Mouse (Mus musculus): ENCODE results near the gene Nfe2l2. TPM values are rescaled to one million over a fixed set of nuclear protein-coding genes. Genes with fewer than 3 reads are reported as not detected.
"Not testable (repeated sequence)": the region's sequence is repeated elsewhere in the genome, so short reads cannot be mapped to it uniquely, and the experiment has no call there.

Nfe2l2 gene
- polyA plus RNA-seq, 1 experiment from 2014 or later, result 52.9 TPM

DNA sequence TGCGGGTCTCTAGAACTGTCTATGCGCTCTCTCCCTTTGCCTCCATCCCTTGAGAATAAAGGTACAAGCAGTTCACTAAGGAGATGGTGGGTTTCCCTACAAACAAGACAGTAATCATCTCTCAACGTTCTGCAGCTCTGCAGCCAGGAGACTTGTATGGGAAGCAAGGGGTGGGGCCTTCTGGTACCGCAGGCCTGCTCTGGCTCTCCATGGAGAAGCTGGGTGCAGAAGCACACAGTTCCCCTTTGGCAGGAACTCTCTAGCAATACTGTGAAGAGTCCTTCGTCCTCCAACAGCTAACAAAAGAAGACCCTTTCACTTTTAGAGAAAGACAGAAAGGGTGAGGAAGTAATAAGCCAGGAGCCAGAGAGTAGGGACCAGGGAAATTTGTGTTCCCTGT, 8.1 kb downstream of the Nfe2l2 start:
- ATAC-seq (ENCODE audit: low read depth), result no peak
- 63% methylated on average over 5 of the region's 5 CpGs for WGBS
- Histone ChIP-seq H3K9ac (ENCODE audit: low read depth, low read length) (no peak overlapping the region), H3K4me1 (ENCODE audit: control insufficient read depth, insufficient read depth, low read length) (peaks cover 15% of the 10 kb centered on the region), H3K27me3 (replicated peaks; ENCODE audit: control insufficient read depth, insufficient read depth, low read length) (no peaks in the 10 kb centered on the region), H3K9me3 (ENCODE audit: control insufficient read depth, low read length) (no peaks in the 10 kb centered on the region), H3K4me3 (ENCODE audit: low read depth, low read length) (no peak overlapping the region), H3K4me2 (ENCODE audit: low read depth, low read length) (no peak overlapping the region), H3K36me3 (ENCODE audit: control insufficient read depth, insufficient read depth, low read length) (no peaks in the 10 kb centered on the region), H3K27ac (replicated peaks; ENCODE audit: low read depth, low read length) (no peak overlapping the region)
- DNase-seq (ENCODE audit: low spot score), result no peak

- H3K9me3 ChIP-seq (ENCODE audit: control insufficient read depth, low read length), result no peaks in the 10 kb centered on the region
- H3K9ac ChIP-seq (ENCODE audit: low read depth, low read length), result no peak overlapping the region
- H3K27me3 ChIP-seq (replicated peaks; ENCODE audit: control insufficient read depth, insufficient read depth, low read length), result no peaks in the 10 kb centered on the region
- H3K4me2 ChIP-seq (ENCODE audit: low read depth, low read length), result no peak overlapping the region
- no peak for DNase-seq (ENCODE audit: low spot score)
- no peak for ATAC-seq (ENCODE audit: low read depth)
- H3K4me1 ChIP-seq (ENCODE audit: control insufficient read depth, insufficient read depth, low read length), result peaks cover 9% of the 10 kb centered on the region
- H3K27ac ChIP-seq (replicated peaks; ENCODE audit: low read depth, low read length), result no peak overlapping the region
- H3K36me3 ChIP-seq (ENCODE audit: control insufficient read depth, insufficient read depth, low read length), result no peaks in the 10 kb centered on the region
- WGBS, result 67% methylated on average over 9 of the region's 9 CpGs
- no peak overlapping the region for H3K4me3 ChIP-seq (ENCODE audit: low read depth, low read length)
These were observed 8.6 kb downstream of the Nfe2l2 start for GRCm38 (mm10) chr2:75695676-75696350.

GRCm38 (mm10) chr2:75694926-75695325, 9.5 kb downstream of the Nfe2l2 start:
- ATAC-seq (ENCODE audit: low read depth), result peak; percentile 53; the same call in 1 of the 2 replicates
- not testable (repeated sequence) for H3K27me3 ChIP-seq (replicated peaks; ENCODE audit: control insufficient read depth, insufficient read depth, low read length); H3K36me3 ChIP-seq (ENCODE audit: control insufficient read depth, insufficient read depth, low read length); H3K9me3 ChIP-seq (ENCODE audit: control insufficient read depth, low read length); H3K4me1 ChIP-seq (ENCODE audit: control insufficient read depth, insufficient read depth, low read length); H3K4me2 ChIP-seq (ENCODE audit: low read depth, low read length); H3K27ac ChIP-seq (replicated peaks; ENCODE audit: low read depth, low read length); DNase-seq (ENCODE audit: low spot score); H3K4me3 ChIP-seq (ENCODE audit: low read depth, low read length); H3K9ac ChIP-seq (ENCODE audit: low read depth, low read length)
- 77% methylated on average over 3 of the region's 3 CpGs for WGBS

DNA sequence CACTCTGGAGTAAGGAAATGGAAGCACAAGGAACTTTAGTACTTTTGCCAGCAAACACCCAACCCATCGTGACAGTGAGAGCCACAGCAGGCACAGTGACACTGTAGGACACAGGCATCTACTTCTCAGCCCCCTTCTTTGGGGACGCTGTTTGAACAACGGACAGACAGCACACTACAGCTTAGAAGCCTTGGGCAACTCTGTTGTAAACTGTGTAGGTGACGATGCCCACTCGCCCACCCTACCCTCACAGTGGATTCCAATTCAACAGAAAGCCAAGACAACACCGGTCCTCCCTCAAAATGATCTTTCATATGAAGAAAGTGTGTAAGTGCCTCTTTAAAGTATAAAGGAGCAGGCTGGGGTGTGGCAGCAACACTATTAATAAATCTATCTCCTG, 12.1 kb downstream of the Nfe2l2 start:
- Histone ChIP-seq H3K9ac (ENCODE audit: low read depth, low read length) (no peak overlapping the region), H3K36me3 (ENCODE audit: control insufficient read depth, insufficient read depth, low read length) (no peaks in the 10 kb centered on the region), H3K4me2 (ENCODE audit: low read depth, low read length) (no peak overlapping the region), H3K27me3 (replicated peaks; ENCODE audit: control insufficient read depth, insufficient read depth, low read length) (no peaks in the 10 kb centered on the region), H3K9me3 (ENCODE audit: control insufficient read depth, low read length) (no peaks in the 10 kb centered on the region), H3K4me1 (ENCODE audit: control insufficient read depth, insufficient read depth, low read length) (no peaks in the 10 kb centered on the region; the same call in 1 of the 2 replicates), H3K4me3 (ENCODE audit: low read depth, low read length) (no peak overlapping the region), H3K27ac (replicated peaks; ENCODE audit: low read depth, low read length) (no peak overlapping the region)
- no peak for DNase-seq (ENCODE audit: low spot score)
- no peak for ATAC-seq (ENCODE audit: low read depth)
- WGBS, result 91% methylated on average over 6 of the region's 6 CpGs

GRCm38 (mm10) chr2:75691316-75691715, 13.1 kb downstream of the Nfe2l2 start:
- WGBS, result 77% methylated on average over 8 of the region's 8 CpGs

DNA sequence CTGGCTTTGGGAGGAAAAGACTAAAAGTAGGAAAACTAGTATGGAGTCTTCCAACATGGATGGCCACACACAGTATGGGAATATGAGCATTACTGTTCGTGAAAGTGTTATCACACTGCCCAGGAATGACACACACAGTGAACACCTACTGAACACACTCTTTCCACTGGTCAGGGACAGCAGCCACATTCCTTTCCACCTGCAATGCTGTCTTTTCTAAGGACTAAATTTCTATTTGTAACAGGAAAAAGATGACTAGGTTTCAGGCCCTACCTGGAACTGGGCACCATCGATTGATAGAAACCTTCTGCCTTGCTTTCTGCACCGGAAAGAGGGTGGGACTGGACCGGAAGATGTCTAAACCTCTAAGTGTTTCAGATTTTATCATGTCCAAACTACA, 13.8 kb downstream of the Nfe2l2 start:
- no peak for DNase-seq (ENCODE audit: low spot score)
- no peak overlapping the region for H3K4me3 ChIP-seq (ENCODE audit: low read depth, low read length)
- no peak for ATAC-seq (ENCODE audit: low read depth)
- WGBS, result 92% methylated on average over 4 of the region's 4 CpGs
- no peaks in the 10 kb centered on the region for H3K36me3 ChIP-seq (ENCODE audit: control insufficient read depth, insufficient read depth, low read length)
- no peak overlapping the region for H3K27ac ChIP-seq (replicated peaks; ENCODE audit: low read depth, low read length)
- no peak overlapping the region for H3K9ac ChIP-seq (ENCODE audit: low read depth, low read length)
- H3K4me1 ChIP-seq (ENCODE audit: control insufficient read depth, insufficient read depth, low read length), result peaks cover 3% of the 10 kb centered on the region; the same call in 1 of the 2 replicates
- no peak overlapping the region for H3K4me2 ChIP-seq (ENCODE audit: low read depth, low read length)
- H3K9me3 ChIP-seq (ENCODE audit: control insufficient read depth, low read length), result no peaks in the 10 kb centered on the region
- H3K27me3 ChIP-seq (replicated peaks; ENCODE audit: control insufficient read depth, insufficient read depth, low read length), result no peaks in the 10 kb centered on the region

More at GRCm38 (mm10) chr2:75691316-75691715, 13.1 kb downstream of the Nfe2l2 start:
- H3K4me2 ChIP-seq (ENCODE audit: low read depth, low read length), result no peak overlapping the region
- DNase-seq (ENCODE audit: low spot score), result no peak
- no peaks in the 10 kb centered on the region; the same call in 1 of the 2 replicates for H3K4me1 ChIP-seq (ENCODE audit: control insufficient read depth, insufficient read depth, low read length)
- no peaks in the 10 kb centered on the region for H3K36me3 ChIP-seq (ENCODE audit: control insufficient read depth, insufficient read depth, low read length)
- no peaks in the 10 kb centered on the region for H3K27me3 ChIP-seq (replicated peaks; ENCODE audit: control insufficient read depth, insufficient read depth, low read length)
- H3K27ac ChIP-seq (replicated peaks; ENCODE audit: low read depth, low read length), result no peak overlapping the region
- no peak for ATAC-seq (ENCODE audit: low read depth)
- H3K9me3 ChIP-seq (ENCODE audit: control insufficient read depth, low read length), result no peaks in the 10 kb centered on the region
- no peak overlapping the region for H3K9ac ChIP-seq (ENCODE audit: low read depth, low read length)
- no peak overlapping the region for H3K4me3 ChIP-seq (ENCODE audit: low read depth, low read length)

DNA sequence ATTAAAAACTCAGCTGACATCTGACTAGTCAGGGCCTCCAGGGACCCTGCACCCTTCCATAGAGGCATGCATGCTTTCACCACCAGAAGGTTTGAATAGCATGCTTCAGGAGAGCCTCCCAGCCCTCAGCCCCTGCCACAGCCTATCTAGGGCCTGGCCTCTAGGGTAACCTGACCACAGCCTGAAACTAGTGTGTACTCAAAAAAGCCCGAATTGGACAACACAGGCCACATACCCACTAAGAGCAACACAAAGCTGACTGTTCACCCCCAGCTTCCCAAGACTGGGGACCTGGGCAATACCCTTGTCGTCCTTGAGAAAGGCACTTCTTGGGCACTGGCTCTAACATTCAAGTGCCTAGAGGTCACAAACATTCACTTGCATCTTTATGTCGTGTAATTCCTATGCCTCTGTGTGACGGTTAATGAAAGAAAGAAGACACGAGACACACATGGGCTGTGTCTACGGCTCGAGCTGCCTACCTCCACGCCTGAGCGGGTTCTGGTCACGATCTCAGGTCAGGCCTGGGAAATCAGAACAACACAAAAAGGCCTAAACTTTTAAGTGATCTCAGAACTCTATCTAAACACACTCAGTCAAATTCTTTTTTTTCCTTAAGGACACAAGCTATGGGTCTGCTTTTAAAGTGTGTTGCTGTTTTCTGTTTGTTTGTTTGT, 14.8 kb downstream of the Nfe2l2 start:
- Histone ChIP-seq H3K4me1 (ENCODE audit: control insufficient read depth, insufficient read depth, low read length) (peaks cover 3% of the 10 kb centered on the region; the same call in 1 of the 2 replicates), H3K9ac (ENCODE audit: low read depth, low read length) (no peak overlapping the region), H3K4me2 (ENCODE audit: low read depth, low read length) (no peak overlapping the region), H3K27ac (replicated peaks; ENCODE audit: low read depth, low read length) (no peak overlapping the region), H3K27me3 (replicated peaks; ENCODE audit: control insufficient read depth, insufficient read depth, low read length) (no peaks in the 10 kb centered on the region), H3K4me3 (ENCODE audit: low read depth, low read length) (no peak overlapping the region), H3K36me3 (ENCODE audit: control insufficient read depth, insufficient read depth, low read length) (no peaks in the 10 kb centered on the region), H3K9me3 (ENCODE audit: control insufficient read depth, low read length) (no peaks in the 10 kb centered on the region)
- DNase-seq (ENCODE audit: low spot score) (no peak), ATAC-seq (ENCODE audit: low read depth) (no peak)
- 82% methylated on average over 10 of the region's 10 CpGs for WGBS

DNA sequence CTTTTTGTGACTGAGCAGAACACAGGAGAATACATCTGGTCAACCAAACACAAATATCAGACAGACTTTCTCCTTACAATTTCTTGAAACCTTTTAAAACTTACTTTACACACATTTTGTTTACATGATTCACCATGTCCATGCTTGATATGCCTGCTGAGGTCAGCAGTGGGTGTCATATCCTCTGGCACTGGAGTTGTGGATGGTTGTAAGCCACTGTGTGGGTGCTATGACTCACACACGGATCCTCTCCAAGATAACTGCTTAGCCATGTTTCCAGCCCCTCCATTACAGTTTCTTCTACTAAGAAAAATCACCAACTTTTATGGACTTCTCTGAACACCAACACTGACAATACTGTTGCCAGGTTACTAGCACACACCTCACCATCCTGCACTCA, 15.5 kb downstream of the Nfe2l2 start:
- no peaks in the 10 kb centered on the region for H3K27me3 ChIP-seq (replicated peaks; ENCODE audit: control insufficient read depth, insufficient read depth, low read length)
- no peak overlapping the region for H3K9ac ChIP-seq (ENCODE audit: low read depth, low read length)
- WGBS, result 88% methylated on average over 1 of the region's 1 CpGs
- ATAC-seq (ENCODE audit: low read depth), result no peak
- H3K9me3 ChIP-seq (ENCODE audit: control insufficient read depth, low read length), result no peaks in the 10 kb centered on the region
- no peak overlapping the region for H3K4me2 ChIP-seq (ENCODE audit: low read depth, low read length)
- DNase-seq (ENCODE audit: low spot score), result no peak
- H3K36me3 ChIP-seq (ENCODE audit: control insufficient read depth, insufficient read depth, low read length), result no peaks in the 10 kb centered on the region
- H3K4me1 ChIP-seq (ENCODE audit: control insufficient read depth, insufficient read depth, low read length), result peaks cover 3% of the 10 kb centered on the region; the same call in 1 of the 2 replicates
- no peak overlapping the region for H3K27ac ChIP-seq (replicated peaks; ENCODE audit: low read depth, low read length)
- H3K4me3 ChIP-seq (ENCODE audit: low read depth, low read length), result no peak overlapping the region
